Mouse (Mus musculus): ENCODE results near the gene Siah1b.

The Siah1b gene

GRCm38 (mm10) chrX:164076040-164076775, at the start of gene Siah1b:
TSS of gene Siah1b (minus strand) at chrX:164076493.
- peak; percentile 91 for DNase-seq (ENCODE audit: low spot score)

GRCm38 (mm10) chrX:164123942-164124341, 47.6 kb upstream of the Siah1b start:
- DNase-seq (ENCODE audit: low spot score) = no peak

DNA sequence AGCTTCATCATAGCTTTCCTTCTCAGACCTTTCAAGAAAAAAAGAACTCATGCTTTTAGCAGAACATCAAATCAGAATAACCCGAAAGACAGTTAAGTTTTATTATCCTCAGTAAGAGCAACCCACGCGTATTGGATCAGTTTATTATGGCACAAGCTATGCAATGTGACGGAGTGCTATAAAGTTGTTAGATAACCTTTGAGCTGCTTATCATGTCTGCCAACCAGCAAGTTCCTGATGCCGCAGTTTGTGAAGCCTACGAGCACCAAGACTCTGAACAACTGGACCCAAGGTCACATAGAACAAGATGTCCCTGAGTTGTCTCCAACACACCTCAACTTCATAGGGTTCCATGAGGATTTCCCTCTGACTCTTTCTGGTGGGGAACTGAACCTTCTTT, 37.5 kb upstream of the Siah1b start:
- DNase-seq (ENCODE audit: low spot score) = no peak

- DNase-seq (ENCODE audit: low spot score) = no peak
These were observed 34.9 kb upstream of the Siah1b start for GRCm38 (mm10) chrX:164111146-164111545.

GRCm38 (mm10) chrX:164102656-164103055, 26.4 kb upstream of the Siah1b start:
- no peak for DNase-seq (ENCODE audit: low spot score)

- DNase-seq (ENCODE audit: low spot score) = no peak
These were observed 25.9 kb upstream of the Siah1b start for GRCm38 (mm10) chrX:164102198-164102597.

DNA sequence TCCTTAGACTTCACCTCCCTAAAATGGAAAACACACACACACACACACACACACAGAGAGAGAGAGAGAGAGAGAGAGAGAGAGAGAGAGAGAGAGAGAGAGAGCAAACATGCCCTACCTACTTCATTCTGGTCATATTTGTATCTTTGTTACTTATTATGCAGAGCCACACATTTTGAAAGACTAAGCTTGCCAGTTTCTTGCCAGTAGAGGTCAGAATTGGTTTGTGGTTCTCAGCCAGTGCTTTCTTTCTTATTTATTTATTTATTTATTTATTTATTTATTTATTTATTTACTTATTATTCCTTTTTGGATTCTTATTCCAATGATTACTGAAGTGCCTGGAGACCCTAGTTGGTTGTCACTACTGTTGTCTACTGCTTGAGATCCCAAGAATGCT, 25.2 kb upstream of the Siah1b start:
- DNase-seq (ENCODE audit: low spot score) = no peak

GRCm38 (mm10) chrX:164095838-164096237, 19.5 kb upstream of the Siah1b start:
- DNase-seq (ENCODE audit: low spot score) = no peak

DNA sequence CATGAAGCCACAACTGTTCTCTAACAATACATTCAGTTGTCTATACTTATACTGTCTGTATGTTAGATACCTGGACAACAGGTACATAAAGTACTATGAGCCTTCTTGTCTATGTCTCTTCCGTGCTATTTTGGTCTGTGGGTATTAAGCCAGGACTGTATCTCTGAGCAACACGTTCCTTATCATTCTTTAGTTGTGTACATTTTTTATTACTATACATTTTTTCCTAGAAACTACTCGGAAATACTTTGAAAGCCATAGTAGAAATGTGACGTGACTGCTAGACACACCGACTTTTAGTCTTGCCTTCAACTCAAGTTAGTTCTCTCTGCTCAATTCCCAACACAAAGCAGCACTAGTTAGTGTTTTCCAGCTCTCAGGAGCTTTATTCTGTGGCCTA, 17.1 kb upstream of the Siah1b start:
- no peak for DNase-seq (ENCODE audit: low spot score)

GRCm38 (mm10) chrX:164092300-164093169, 16.2 kb upstream of the Siah1b start:
- DNase-seq (ENCODE audit: low spot score) = no peak

DNA sequence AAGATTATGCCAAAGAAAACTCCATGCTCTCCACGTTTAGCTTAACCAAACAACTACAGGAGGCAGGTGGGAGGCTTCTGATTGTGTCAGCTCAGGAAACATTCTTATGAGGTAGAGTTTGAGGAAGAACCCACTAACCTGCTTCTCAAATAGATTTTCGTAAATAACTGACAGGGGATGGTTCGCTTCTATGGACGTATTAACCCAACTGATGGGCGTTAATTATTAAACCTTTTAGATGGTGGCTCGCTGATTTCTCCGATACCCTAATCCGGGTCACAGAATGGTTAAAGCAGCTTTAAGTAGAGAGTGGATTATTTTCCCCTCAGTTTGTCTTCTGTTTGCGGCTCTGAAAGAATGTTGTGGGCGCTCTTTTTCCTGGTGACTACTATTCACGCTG, 13.6 kb upstream of the Siah1b start:
- DNase-seq (ENCODE audit: low spot score) = no peak

DNA sequence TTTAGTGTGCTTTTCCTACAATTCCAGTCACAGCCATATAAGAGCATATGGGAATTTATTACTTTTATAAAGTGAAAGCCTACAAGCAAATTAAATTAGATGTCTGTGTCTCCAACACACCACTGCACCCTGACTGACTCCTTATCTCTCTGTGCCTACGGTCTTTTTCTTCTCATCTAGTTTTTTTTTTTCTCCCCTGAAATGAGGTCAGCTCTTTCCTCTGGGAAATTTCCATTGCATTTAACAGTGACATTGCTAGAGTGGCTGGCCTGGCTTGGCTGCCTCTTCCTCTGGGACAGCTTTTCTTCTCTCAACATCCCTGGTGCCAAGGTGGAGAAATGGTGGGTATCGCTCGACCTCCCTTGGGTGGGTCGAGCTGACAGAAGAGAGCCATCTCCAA, 12.3 kb upstream of the Siah1b start, which contains the start of gene Cltrn:
Cltrn (plus strand) TSS at position 249 of the 400 bp plus-strand sequence.
- no peak for DNase-seq (ENCODE audit: low spot score)

GRCm38 (mm10) chrX:164082030-164082429, 5.7 kb upstream of the Siah1b start:
- DNase-seq (ENCODE audit: low spot score) = no peak

GRCm38 (mm10) chrX:164068968-164069367, 7.3 kb downstream of the Siah1b start:
- no peak for DNase-seq (ENCODE audit: low spot score)

- DNase-seq (ENCODE audit: low spot score) = peak; percentile 21
These were observed 10.1 kb downstream of the Siah1b start for GRCm38 (mm10) chrX:164066185-164066584.

DNA sequence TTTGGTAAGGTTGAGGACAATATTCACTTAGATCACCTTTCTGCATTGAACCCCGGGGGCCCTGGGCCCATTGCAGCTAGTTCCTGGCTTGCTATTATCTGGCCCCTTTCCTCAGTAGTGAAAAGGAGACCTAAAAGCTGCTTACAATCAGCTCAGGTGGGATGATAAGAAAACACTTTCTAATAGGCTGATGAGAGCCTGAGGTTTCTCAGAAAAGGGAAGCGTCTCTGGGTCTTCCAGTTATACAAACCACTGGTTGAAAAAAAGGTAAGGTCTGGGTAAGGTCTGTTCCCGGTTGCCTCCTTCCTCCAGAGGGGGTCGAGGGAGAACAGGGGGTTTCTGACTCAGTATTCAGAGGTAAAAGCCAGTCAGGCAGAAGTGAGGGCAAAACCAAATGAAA, 17.2 kb downstream of the Siah1b start:
- DNase-seq (ENCODE audit: low spot score) = no peak

GRCm38 (mm10) chrX:164058523-164058922, 17.8 kb downstream of the Siah1b start:
- no peak for DNase-seq (ENCODE audit: low spot score)

GRCm38 (mm10) chrX:164055726-164056125, 20.6 kb downstream of the Siah1b start:
- no peak for DNase-seq (ENCODE audit: low spot score)

- no peak for DNase-seq (ENCODE audit: low spot score)
These were observed 29.6 kb downstream of the Siah1b start for GRCm38 (mm10) chrX:164046736-164047135.

GRCm38 (mm10) chrX:164042069-164042468, 34.2 kb downstream of the Siah1b start:
- DNase-seq (ENCODE audit: low spot score) = no peak

GRCm38 (mm10) chrX:164038882-164039281, 37.4 kb downstream of the Siah1b start:
- DNase-seq (ENCODE audit: low spot score) = no peak

DNA sequence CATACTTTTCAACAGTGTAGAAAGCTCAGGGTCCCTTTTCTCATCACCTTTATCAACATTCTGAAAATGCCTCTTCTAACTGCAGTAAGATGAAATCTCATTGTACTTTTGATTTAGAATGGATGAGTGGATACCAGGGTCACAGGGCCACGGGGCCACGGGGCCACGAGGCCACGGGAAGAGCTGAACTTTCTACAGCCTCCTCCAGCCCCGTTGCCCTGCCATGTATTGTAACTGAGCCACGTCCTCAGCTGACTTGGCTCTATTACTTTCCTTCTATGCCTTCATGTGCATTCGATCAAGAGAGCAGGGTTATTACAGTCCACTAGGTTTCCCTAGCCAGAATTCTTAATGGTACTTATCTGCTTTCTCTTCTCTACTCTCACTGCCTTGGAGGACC, 40.4 kb downstream of the Siah1b start:
- no peak for DNase-seq (ENCODE audit: low spot score)

DNA sequence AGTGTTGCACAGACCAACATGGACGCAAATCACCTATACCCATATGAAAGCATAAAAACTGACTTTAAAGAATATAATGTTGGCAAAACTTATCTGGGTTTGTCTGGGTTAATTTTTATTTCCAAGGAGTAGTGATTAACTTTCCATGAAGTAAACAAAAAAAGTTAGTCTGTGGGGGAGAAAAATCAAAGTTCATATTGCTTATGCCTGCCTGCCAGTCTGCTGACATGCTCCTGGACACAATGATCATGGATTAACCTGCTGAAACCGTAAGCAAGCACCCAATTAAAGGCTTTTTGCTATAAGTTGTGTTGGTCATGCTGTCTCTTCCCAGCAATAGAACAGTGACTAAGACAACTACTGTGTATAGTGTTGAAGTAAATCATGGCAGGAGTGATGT, 40.9 kb downstream of the Siah1b start:
- no peak for DNase-seq (ENCODE audit: low spot score)
